In genomic region chr8:91205897-91206296, GRCm38 (mm10) we compare ENCODE assay signal across 18 mouse cellular contexts.
"Had no signal": no experiment of that assay in that cellular context is flagged by ENCODE, and none has a peak within 500 bp of the region (broad histone marks: within the 10 kb centered on the region; RNA-seq: fewer than 3 reads in every experiment).

No protein-coding gene starts in this region.

- H3K9me3 ChIP-seq: midbrain, embryonic 10.5 days; midbrain, embryonic 13.5 days; midbrain, embryonic 15.5 days; neural tube, embryonic 13.5 days; neural tube, embryonic 15.5 days had no signal

- H3K27me3 ChIP-seq: midbrain, embryonic 13.5 days; midbrain, embryonic 15.5 days; neural tube, embryonic 13.5 days had no signal

- H3K4me3 ChIP-seq: midbrain, embryonic 10.5 days; midbrain, embryonic 13.5 days; midbrain, embryonic 15.5 days; myocyte; neural tube, embryonic 13.5 days; neural tube, embryonic 15.5 days had no signal

- ATAC-seq: midbrain, embryonic 13.5 days; midbrain, embryonic 15.5 days had no signal

- H3K4me1 ChIP-seq: midbrain, embryonic 13.5 days; midbrain, embryonic 15.5 days; neural tube, embryonic 13.5 days; neural tube, embryonic 15.5 days had no signal

- H3K27ac ChIP-seq: midbrain, embryonic 10.5 days; midbrain, embryonic 13.5 days; midbrain, embryonic 15.5 days; neural tube, embryonic 13.5 days; neural tube, embryonic 15.5 days had no signal

- H3K36me3 ChIP-seq: midbrain, embryonic 10.5 days; midbrain, embryonic 13.5 days; midbrain, embryonic 15.5 days; neural tube, embryonic 13.5 days; neural tube, embryonic 15.5 days had no signal

- H3K4me2 ChIP-seq: lung, embryonic 14.5 days; midbrain, embryonic 13.5 days; midbrain, embryonic 15.5 days; neural tube, embryonic 13.5 days; neural tube, embryonic 15.5 days had no signal

- H3K9ac ChIP-seq: lung, embryonic 14.5 days; midbrain, embryonic 13.5 days; midbrain, embryonic 15.5 days; neural tube, embryonic 13.5 days; neural tube, embryonic 15.5 days had no signal

- DNase-seq: lung, adult 18-20 months; lung, embryonic 14.5 days; lung, postnatal 10 days; lung, postnatal 4 days; retina, postnatal 1 day; right cerebral cortex, adult 18-20 months; right cerebral cortex, postnatal 25 days; right cerebral cortex, postnatal 4 days; spleen, adult 18-20 months; thymus, adult 18-20 months; thymus, postnatal 14 days; thymus, postnatal 36 days had no signal
